Comparison of ENCODE assay signal across 8 mouse cellular contexts in genomic region chr2:155235746-155236361, GRCm38 (mm10). TPM values are rescaled to one million over a fixed set of nuclear protein-coding genes. Genes with fewer than 3 reads are reported as not detected.
DNase-seq lines count a peak whose midpoint lies in the region; ATAC-seq lines count a peak whose summit lies in the region.

No protein-coding gene starts in this region.

- peak overlapping the region; percentile 91 for H3K27ac ChIP-seq in heart, embryonic 15.5 days
- peak overlapping the region; percentile 39 for H3K27ac ChIP-seq in macrophage

- no peaks in the 10 kb centered on the region for H3K27me3 ChIP-seq in heart, embryonic 15.5 days

- ATAC-seq in activated CD4-positive, CD25-positive, alpha-beta regulatory T cell, adult 4 months, result peak; percentile 40
- ATAC-seq in heart, embryonic 15.5 days (replicated peaks; ENCODE audit: insufficient number of reproducible peaks, insufficient read depth, low FRiP score, low read depth), result peak; percentile 71

- H3K9ac ChIP-seq in heart, embryonic 15.5 days, result peak overlapping the region; percentile 89

- peaks cover 43% of the 10 kb centered on the region for H3K79me2 ChIP-seq in macrophage (ENCODE audit: inconsistent target)

- H3K36me3 ChIP-seq in heart, embryonic 15.5 days, result peaks cover 3% of the 10 kb centered on the region; the same call in 1 of the 2 replicates
- no peaks in the 10 kb centered on the region for H3K36me3 ChIP-seq in macrophage (ENCODE audit: inconsistent target)

- peak overlapping the region; percentile 86 for H3K4me3 ChIP-seq in heart, embryonic 15.5 days
- H3K4me3 ChIP-seq in macrophage (ENCODE audit: inconsistent target), result peak overlapping the region; percentile 94

- H3K4me2 ChIP-seq in heart, embryonic 15.5 days, result peak overlapping the region; percentile 90

- H3K9me3 ChIP-seq in heart, embryonic 15.5 days (replicated peaks), result no peaks in the 10 kb centered on the region

- peak; percentile 8 for DNase-seq in kidney, adult 18-20 months
- DNase-seq in kidney, postnatal 36 days, result no peak
- DNase-seq in gastrocnemius, adult 8-10 months (ENCODE audit: low spot score in 2 of 2), result no peak
- DNase-seq in layer of hippocampus, adult 11-12 months (ENCODE audit: low spot score), result no peak
- DNase-seq in ovary, postnatal 36 days (ENCODE audit: low spot score), result no peak

- peaks cover 24% of the 10 kb centered on the region for H3K4me1 ChIP-seq in heart, embryonic 15.5 days (replicated peaks)

- WGBS in heart, embryonic 15.5 days, result 7% methylated on average over 13 of the region's 13 CpGs
- 10% methylated on average over 13 of the region's 13 CpGs for WGBS in macrophage (ENCODE audit: missing documents)

RNA-seq across cellular contexts. Expression of gene Dynlrb1, which starts 0.5 kb away (rescaled TPM):
- 100 to 1,000 TPM; 330 to 375 TPM for polyA plus RNA-seq in activated CD4-positive, CD25-positive, alpha-beta regulatory T cell, adult 4 months (2017; shearing (Covaris generic))
- 375 and 381 TPM in 2 replicates for polyA plus RNA-seq in heart, embryonic 15.5 days (2015; fragmentation: Nextera tagmentation; extraction: Ambion mirVana)
- 10 to 100 TPM in 14 of 26 experiments, 1 to 10 TPM in 12; 1.9 to 38.2 (median 11.3) TPM for total RNA-seq in macrophage (2018; cell fraction: chromatin; rRNA removed)
- 100 to 1,000 TPM; 200 to 411 (median 241) TPM for total RNA-seq in macrophage (2018; cell fraction: cytosol; rRNA removed)
- 100 to 1,000 TPM in 4 of 26 experiments, 10 to 100 TPM in 22; 14.5 to 157 (median 41.5) TPM for total RNA-seq in macrophage (2018; cell fraction: nucleus; rRNA removed)
- polyA plus RNA-seq in macrophage (2018), result 226 to 667 TPM (median 283 TPM) in 3 replicates
- 100 to 1,000 TPM in 2 of 4 experiments, 10 to 100 TPM in 2; 67.9 to 107 (median 89.1) TPM for total RNA-seq in gastrocnemius, adult 8-10 months (2022)

RNA-seq across cellular contexts. Expression of gene Map1lc3a, which starts 40.2 kb away (rescaled TPM):
- polyA plus RNA-seq in activated CD4-positive, CD25-positive, alpha-beta regulatory T cell, adult 4 months (2017; shearing (Covaris generic)), result 1 to 10 TPM; 1.4 to 2.3 TPM
- 354 and 380 TPM in 2 replicates for polyA plus RNA-seq in heart, embryonic 15.5 days (2015; fragmentation: Nextera tagmentation; extraction: Ambion mirVana)
- total RNA-seq in macrophage (2018; cell fraction: chromatin; rRNA removed), result 1 to 10 TPM in 13 of 26 experiments, under 1 TPM in 4, not detected in 9; 0.58 to 7.6 (median 1.2) TPM
- 10 to 100 TPM in 25 of 26 experiments, 1 to 10 TPM in 1; 9.8 to 35.2 (median 21.9) TPM for total RNA-seq in macrophage (2018; cell fraction: cytosol; rRNA removed)
- total RNA-seq in macrophage (2018; cell fraction: nucleus; rRNA removed), result 1 to 10 TPM in 25 of 26 experiments, not detected in 1; 1.4 to 6.6 (median 3.9) TPM
- 10.1 to 33.5 TPM (median 21.2 TPM) in 3 replicates for polyA plus RNA-seq in macrophage (2018)
- 100 to 1,000 TPM; 218 to 307 (median 227) TPM for total RNA-seq in gastrocnemius, adult 8-10 months (2022)

Comparison
In these comparisons a context has a peak if more than half of its experiments do, and no peak if none do; other contexts are left out.
1. RNA of gene Map1lc3a, which starts 40.2 kb away (polyA plus RNA-seq): 354 to 380 TPM in heart, embryonic 15.5 days; 10.1 to 33.5 TPM in macrophage and 1.4 to 2.3 TPM in activated CD4-positive, CD25-positive, alpha-beta regulatory T cell, adult 4 months; every median in the first group is over 10 times any median in the second.